Mouse (Mus musculus) testis, adult 2 months (tissue): ENCODE data around the gene Yipf3.

Source experiments
- CTCF ChIP-seq: fragments of 200-500 bp; IDR thresholded peaks from 2 replicates; pipeline ENCODE4 v1.5.1; 2012; ENCODE audit warnings: low read depth, mild to moderate bottlenecking, inconsistent platforms, low read length, moderate library complexity; ENCODE audit not compliant: control insufficient read depth, insufficient read depth, insufficient replicate concordance
- POLR2A ChIP-seq: fragments of 200-500 bp; IDR thresholded peaks from 2 replicates; pipeline ENCODE4 v1.6.1; 2012; ENCODE audit warnings: low read depth, mild to moderate bottlenecking, inconsistent platforms, low read length, moderate library complexity; ENCODE audit not compliant: control insufficient read depth

DNA sequence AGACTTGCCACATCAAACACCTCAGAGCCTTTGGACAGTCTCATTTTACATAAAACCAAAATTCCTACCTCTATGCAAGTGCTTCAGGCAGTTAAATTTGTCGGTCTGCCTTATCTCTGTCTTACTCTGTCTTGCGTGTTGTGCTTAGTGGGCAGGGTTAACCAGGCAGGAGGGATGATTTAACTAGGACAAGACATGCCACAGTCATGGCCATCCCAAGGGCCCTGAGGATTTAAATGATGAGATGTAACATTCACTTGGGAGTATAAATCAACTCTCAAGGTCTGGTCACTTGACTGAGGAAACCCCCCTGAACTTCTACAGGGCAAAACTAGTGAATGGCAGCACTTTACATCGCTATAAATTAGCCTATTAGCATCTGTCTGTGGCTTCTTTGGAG lies 26.3 kb upstream of the Yipf3 start:
- no peak for TF ChIP-seq POLR2A
- no peak for TF ChIP-seq CTCF
